Mouse (Mus musculus): ENCODE measurements around the gene Ranbp3.

GRCm38 (mm10) chr17:56715914-56716654, 43.0 kb downstream of the Ranbp3 start:
- TF ChIP-seq GATA1 (IDR thresholded peaks at IDR 0.05; ENCODE audit: low read length) (no peak), TAL1 (IDR thresholded peaks at IDR 0.05; ENCODE audit: low read length) (no peak)

All from erythroblast, embryonic 14.5 days (primary cell).